Mouse (Mus musculus): Measurements from ENCODE around the gene Snx12. TPM values are rescaled to one million over a fixed set of nuclear protein-coding genes. Genes with fewer than 3 reads are reported as not detected.
A peak's percentile ranks its signal among the peaks of the same experiment; 100 is the strongest.

Snx12 gene
- 49.4 and 52.5 TPM in 2 replicates for polyA plus RNA-seq (2015; fragmentation: Nextera tagmentation; extraction: Ambion mirVana)

DNA sequence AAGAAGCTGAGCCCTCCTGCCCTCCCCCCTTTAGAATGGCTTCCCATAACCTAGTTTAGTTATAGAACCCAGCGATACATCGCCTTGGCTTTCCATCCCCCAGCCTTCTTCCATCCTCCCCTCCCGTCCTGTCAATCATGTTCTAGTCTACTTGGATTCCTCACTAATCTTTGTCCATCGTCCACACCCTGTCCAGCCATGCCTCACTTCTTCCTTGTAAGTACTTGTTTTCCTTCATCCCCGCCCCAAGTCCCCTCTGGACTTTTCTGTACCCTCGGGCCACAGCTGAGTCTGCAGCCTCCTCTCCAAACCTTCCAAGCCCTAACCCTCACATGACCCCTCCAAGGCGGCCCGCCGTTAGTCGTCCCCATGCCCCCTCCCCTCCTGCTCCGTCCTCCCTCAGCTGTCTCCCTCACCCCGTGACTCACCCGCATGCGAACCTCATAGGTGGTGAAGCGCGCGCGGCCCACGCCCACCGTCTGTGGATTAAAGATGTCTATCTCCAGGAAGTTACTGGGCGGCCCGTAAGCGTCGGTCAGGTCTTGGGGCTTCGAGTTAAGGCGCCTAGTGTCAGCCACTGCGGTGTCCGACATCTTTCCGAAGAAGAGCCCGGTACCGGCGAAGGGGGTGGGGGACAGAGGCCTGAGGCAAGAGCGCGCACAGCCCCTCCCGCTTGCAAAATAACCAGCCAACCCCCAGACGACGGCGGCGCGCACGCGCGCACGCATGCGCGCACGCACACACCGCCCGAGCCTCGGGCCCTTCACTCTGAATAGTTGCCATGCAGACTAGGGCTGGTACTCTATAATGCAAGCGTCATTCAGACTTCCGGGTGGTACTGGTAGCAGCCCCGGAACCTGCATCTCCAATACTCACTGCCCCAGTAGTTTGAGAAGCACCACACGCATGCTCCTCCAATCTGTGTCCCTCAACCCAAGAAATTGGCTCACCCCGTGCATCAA lies at the start of gene Snx12:
TSS of gene Snx12 (minus strand) at position 730 of the 962 bp plus-strand sequence.
- WGBS = 19% methylated on average over 53 of the region's 55 CpGs
- Histone ChIP-seq H3K4me1 (replicated peaks; ENCODE audit: control insufficient read depth, insufficient read depth, low read length) (peaks cover 8% of the 10 kb centered on the region), H3K36me3 (ENCODE audit: control insufficient read depth, insufficient read depth) (no peaks in the 10 kb centered on the region), H3K4me2 (ENCODE audit: low read length) (peak within 1 kb of the TSS; percentile 58), H3K9ac (replicated peaks; ENCODE audit: low read depth, low read length) (peak within 1 kb of the TSS; percentile 60), H3K27me3 (replicated peaks; ENCODE audit: control insufficient read depth, insufficient read depth, low read length) (no peaks in the 10 kb centered on the region), H3K4me3 (replicated peaks; ENCODE audit: low read length) (peak within 1 kb of the TSS; percentile 60), H3K27ac (ENCODE audit: low read length) (peak within 1 kb of the TSS; percentile 61), H3K9me3 (ENCODE audit: control insufficient read depth, low read length) (no peaks in the 10 kb centered on the region)
- ATAC-seq = peak; percentile 98

DNA sequence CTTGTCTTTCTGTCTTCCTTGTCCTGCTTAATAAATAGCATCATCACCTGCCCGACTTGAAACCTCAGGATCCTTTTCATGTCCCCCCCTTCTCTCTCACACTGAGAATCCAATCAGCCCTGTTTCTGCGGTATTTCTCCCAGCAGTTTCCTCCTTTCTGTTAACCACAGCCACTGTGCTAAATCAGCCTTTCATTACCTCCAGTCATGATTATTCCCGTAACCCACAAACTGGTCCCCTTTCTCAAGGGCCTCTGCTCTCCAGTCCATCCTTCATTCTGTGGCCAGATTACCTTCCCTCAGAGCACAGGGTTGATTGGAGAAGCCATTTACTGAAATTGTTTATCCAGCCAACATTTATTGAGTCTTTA lies 46.4 kb upstream of the Snx12 start, which contains the start of gene Gm20489:
TSS of gene Gm20489 (minus strand) at position 269 of the 370 bp plus-strand sequence.
- Histone ChIP-seq H3K4me2 (ENCODE audit: low read length) (no peak within 1 kb of the TSS), H3K36me3 (ENCODE audit: control insufficient read depth, insufficient read depth) (no peaks in the 10 kb centered on the region), H3K27ac (ENCODE audit: low read length) (no peak within 1 kb of the TSS), H3K9ac (replicated peaks; ENCODE audit: low read depth, low read length) (no peak within 1 kb of the TSS), H3K9me3 (ENCODE audit: control insufficient read depth, low read length) (no peaks in the 10 kb centered on the region), H3K4me1 (replicated peaks; ENCODE audit: control insufficient read depth, insufficient read depth, low read length) (no peaks in the 10 kb centered on the region), H3K27me3 (replicated peaks; ENCODE audit: control insufficient read depth, insufficient read depth, low read length) (no peaks in the 10 kb centered on the region), H3K4me3 (replicated peaks; ENCODE audit: low read length) (no peak within 1 kb of the TSS)
- WGBS = 69% methylated on average over 3 of the region's 3 CpGs
- no peak for ATAC-seq

DNA sequence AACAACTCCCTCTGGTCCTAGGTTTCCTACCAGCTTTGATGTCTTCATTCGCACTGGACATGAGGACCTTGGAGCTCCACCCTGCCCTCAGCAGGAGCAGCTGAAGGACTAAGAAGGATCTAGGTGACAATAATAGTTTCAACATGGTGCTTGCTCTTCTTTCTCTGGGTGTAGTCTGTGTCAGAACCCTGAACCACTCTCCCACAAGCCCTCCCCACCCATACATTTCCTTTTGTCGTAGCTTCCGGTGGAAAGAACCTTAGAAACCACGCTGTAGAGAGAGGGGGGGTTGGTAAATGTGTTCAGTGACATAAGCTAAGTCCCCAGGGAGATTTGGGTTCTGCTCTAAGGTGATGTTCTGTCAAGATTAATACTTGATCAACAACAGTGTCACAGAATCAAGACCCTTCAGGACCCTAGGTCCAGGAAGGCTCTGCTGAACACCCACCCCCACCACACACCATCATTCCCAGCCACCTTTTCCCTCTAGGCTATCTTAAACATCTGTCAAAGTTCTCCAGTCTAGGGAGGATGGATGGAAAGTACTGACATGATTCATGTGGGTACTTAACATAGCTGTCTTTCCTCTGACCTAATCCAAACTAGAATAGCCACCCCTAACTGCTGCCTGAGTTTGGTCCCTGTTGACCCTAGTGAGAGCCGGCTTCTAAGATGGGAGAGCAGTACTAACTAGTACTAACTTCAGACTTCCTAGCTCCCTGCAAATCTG lies 45.8 kb upstream of the Snx12 start, which contains the start of gene Il2rg:
TSS of gene Il2rg (minus strand) at position 231 of the 730 bp plus-strand sequence.
- Histone ChIP-seq H3K36me3 (ENCODE audit: control insufficient read depth, insufficient read depth) (no peaks in the 10 kb centered on the region), H3K9ac (replicated peaks; ENCODE audit: low read depth, low read length) (no peak within 1 kb of the TSS), H3K27ac (ENCODE audit: low read length) (no peak within 1 kb of the TSS), H3K9me3 (ENCODE audit: control insufficient read depth, low read length) (no peaks in the 10 kb centered on the region), H3K4me2 (ENCODE audit: low read length) (no peak within 1 kb of the TSS), H3K4me3 (replicated peaks; ENCODE audit: low read length) (no peak within 1 kb of the TSS), H3K4me1 (replicated peaks; ENCODE audit: control insufficient read depth, insufficient read depth, low read length) (no peaks in the 10 kb centered on the region), H3K27me3 (replicated peaks; ENCODE audit: control insufficient read depth, insufficient read depth, low read length) (no peaks in the 10 kb centered on the region)
- 82% methylated on average over 5 of the region's 5 CpGs for WGBS
- ATAC-seq = no peak

DNA sequence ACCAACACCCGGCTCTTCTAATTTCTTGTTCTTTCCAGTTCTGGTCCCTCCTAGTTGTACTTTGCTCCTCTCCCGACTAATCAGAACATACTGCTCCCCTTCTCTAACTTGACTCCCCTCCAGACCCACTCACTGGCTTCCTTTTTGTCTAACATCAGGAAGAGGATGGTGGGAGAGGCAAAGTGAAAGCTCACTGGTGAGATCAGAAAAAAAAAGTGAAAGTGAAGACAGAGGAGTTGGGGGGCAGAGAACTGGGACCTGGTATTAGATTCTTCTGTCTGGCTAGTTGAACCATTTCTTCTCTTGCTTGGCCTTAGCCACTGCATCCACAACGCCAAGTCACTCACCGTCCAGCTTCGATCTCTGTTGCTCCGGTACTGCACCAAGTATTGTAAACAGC lies 44.3 kb upstream of the Snx12 start:
- Histone ChIP-seq H3K27me3 (replicated peaks; ENCODE audit: control insufficient read depth, insufficient read depth, low read length) (no peaks in the 10 kb centered on the region), H3K9me3 (ENCODE audit: control insufficient read depth, low read length) (no peaks in the 10 kb centered on the region), H3K36me3 (ENCODE audit: control insufficient read depth, insufficient read depth) (no peaks in the 10 kb centered on the region), H3K27ac (ENCODE audit: low read length) (no peak overlapping the region), H3K4me2 (ENCODE audit: low read length) (no peak overlapping the region), H3K4me1 (replicated peaks; ENCODE audit: control insufficient read depth, insufficient read depth, low read length) (no peaks in the 10 kb centered on the region), H3K4me3 (replicated peaks; ENCODE audit: low read length) (no peak overlapping the region), H3K9ac (replicated peaks; ENCODE audit: low read depth, low read length) (no peak overlapping the region)
- 97% methylated on average over 6 of the region's 6 CpGs for WGBS
- no peak for ATAC-seq

DNA sequence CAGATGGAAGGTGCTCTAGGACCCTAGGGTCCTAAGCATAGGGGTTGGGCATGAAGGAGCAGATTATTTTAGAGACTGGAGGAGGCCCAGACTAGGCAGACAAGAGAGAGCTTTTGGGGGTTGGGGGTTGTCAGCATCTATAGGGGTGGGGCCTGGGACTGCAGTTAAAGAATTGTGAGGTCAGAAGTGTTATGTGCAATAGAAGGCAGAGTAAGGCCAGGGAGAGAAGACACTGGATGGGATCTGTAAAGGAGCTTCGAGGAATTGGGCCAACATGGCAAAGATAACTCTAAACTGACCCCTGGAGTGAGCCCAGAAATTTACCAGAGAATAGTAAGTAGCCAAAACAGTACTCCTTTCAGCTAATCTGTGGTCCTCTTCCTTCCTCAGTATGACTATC lies 41.5 kb upstream of the Snx12 start, which contains the start of gene Gm614:
TSS of gene Gm614 (minus strand) at position 101 of the 400 bp plus-strand sequence.
- Histone ChIP-seq H3K4me3 (replicated peaks; ENCODE audit: low read length) (no peak within 1 kb of the TSS), H3K36me3 (ENCODE audit: control insufficient read depth, insufficient read depth) (no peaks in the 10 kb centered on the region), H3K4me1 (replicated peaks; ENCODE audit: control insufficient read depth, insufficient read depth, low read length) (peaks cover 7% of the 10 kb centered on the region; the same call in 1 of the 2 replicates), H3K27me3 (replicated peaks; ENCODE audit: control insufficient read depth, insufficient read depth, low read length) (no peaks in the 10 kb centered on the region), H3K9me3 (ENCODE audit: control insufficient read depth, low read length) (no peaks in the 10 kb centered on the region), H3K27ac (ENCODE audit: low read length) (no peak within 1 kb of the TSS), H3K9ac (replicated peaks; ENCODE audit: low read depth, low read length) (no peak within 1 kb of the TSS), H3K4me2 (ENCODE audit: low read length) (no peak within 1 kb of the TSS)
- ATAC-seq = no peak
- 93% methylated on average over 1 of the region's 1 CpGs for WGBS

DNA sequence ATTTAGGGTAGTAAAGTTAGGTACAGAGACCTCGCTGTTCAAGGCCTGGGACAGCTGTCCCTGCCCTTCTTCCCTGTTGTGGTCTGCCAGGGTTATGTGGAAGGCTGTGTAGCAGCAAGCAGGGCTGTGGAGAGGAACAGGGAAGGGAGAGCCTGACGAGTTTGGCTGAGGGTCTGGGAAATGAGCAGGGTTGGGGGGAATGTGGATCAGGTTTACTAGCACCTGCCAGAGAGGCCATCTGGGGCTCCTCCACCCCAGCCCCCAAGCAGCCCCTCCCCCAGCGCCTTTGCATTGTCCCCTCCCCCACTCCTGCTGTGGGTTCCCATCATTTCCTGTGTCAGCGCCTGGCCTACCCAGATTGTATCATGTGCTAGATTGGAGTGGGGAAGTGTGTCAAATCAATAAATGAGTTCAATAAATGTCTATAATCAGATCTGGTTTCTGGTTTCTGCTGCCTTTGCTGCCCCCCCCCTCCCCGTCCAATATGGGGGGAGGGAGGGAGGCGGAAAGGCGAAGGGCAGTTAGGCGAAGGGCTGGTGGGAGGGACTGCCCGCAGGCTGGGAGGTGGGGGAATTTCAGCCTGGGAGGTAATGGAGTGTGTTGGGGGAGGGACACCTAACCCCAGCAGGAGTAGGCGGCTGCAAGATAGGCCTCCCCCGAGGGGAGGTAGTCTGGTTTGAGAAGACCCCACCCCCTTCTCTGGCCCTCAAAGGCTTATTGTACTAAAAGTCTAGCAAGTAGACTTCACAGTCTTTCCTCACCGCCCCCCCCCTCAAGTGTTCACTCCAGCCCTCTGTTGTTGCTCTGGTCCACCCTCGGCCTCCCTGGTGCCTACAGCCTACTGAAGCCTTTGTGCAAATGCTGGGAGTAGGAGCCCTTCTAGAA lies 38.3 kb upstream of the Snx12 start:
- Histone ChIP-seq H3K9ac (replicated peaks; ENCODE audit: low read depth, low read length) (no peak overlapping the region), H3K36me3 (ENCODE audit: control insufficient read depth, insufficient read depth) (no peaks in the 10 kb centered on the region), H3K27me3 (replicated peaks; ENCODE audit: control insufficient read depth, insufficient read depth, low read length) (no peaks in the 10 kb centered on the region), H3K4me1 (replicated peaks; ENCODE audit: control insufficient read depth, insufficient read depth, low read length) (peaks cover 7% of the 10 kb centered on the region; the same call in 1 of the 2 replicates), H3K9me3 (ENCODE audit: control insufficient read depth, low read length) (no peaks in the 10 kb centered on the region), H3K27ac (ENCODE audit: low read length) (peak overlapping the region; percentile 28; the same call in 1 of the 2 replicates), H3K4me2 (ENCODE audit: low read length) (no peak overlapping the region), H3K4me3 (replicated peaks; ENCODE audit: low read length) (no peak overlapping the region)
- ATAC-seq = peak; percentile 47
- WGBS = 17% methylated on average over 9 of the region's 13 CpGs

DNA sequence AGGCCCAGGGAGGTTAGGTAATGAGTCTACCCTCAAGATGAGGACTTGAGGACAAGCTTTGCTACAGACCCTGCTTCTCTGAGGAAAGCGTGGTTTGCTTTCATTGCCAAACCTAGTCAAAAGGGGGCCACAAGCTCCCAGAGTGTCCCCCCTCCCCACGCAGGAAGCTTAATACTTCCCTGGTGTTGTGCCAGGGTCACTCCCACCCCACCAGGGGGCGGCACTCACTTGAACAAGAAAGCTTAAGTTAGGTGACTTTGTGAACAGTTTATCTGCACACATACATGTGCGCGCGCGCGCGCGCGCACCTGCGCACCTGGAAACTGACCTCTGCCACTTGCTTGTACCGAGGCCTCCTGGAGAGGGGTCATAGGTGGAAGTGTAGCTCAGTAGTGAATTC lies 34.2 kb upstream of the Snx12 start:
- no peaks in the 10 kb centered on the region for H3K27me3 ChIP-seq (replicated peaks; ENCODE audit: control insufficient read depth, insufficient read depth, low read length)
- H3K9ac ChIP-seq (replicated peaks; ENCODE audit: low read depth, low read length) = no peak overlapping the region
- no peak for ATAC-seq
- no peak overlapping the region for H3K4me3 ChIP-seq (replicated peaks; ENCODE audit: low read length)
- H3K36me3 ChIP-seq (ENCODE audit: control insufficient read depth, insufficient read depth) = no peaks in the 10 kb centered on the region
- no peak overlapping the region for H3K27ac ChIP-seq (ENCODE audit: low read length)
- no peak overlapping the region for H3K4me2 ChIP-seq (ENCODE audit: low read length)
- no peaks in the 10 kb centered on the region for H3K9me3 ChIP-seq (ENCODE audit: control insufficient read depth, low read length)
- WGBS = 83% methylated on average over 13 of the region's 13 CpGs
- peaks cover 12% of the 10 kb centered on the region for H3K4me1 ChIP-seq (replicated peaks; ENCODE audit: control insufficient read depth, insufficient read depth, low read length)

DNA sequence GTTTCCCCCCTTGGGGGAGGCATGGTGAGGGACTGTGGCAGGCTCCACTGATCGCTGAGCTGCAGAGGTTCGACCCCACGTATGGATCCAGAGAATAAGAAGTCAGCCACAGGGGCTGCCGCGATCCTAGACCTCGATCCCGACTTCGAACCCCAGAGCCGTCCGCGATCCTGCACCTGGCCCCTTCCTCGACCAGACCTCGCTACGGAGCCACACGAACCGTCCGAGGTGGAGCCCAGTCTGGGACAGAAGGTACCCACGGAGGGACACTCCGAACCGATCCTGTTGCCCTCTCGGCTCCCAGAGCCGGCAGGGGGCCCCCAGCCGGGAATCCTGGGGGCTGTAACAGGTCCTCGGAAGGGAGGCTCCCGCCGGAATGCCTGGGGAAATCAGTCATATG lies 32.4 kb upstream of the Snx12 start:
- Histone ChIP-seq H3K4me1 (replicated peaks; ENCODE audit: control insufficient read depth, insufficient read depth, low read length) (peaks cover 5% of the 10 kb centered on the region; the same call in 1 of the 2 replicates), H3K4me3 (replicated peaks; ENCODE audit: low read length) (peak overlapping the region; percentile 54), H3K9ac (replicated peaks; ENCODE audit: low read depth, low read length) (peak overlapping the region; percentile 53), H3K4me2 (ENCODE audit: low read length) (peak overlapping the region; percentile 71), H3K36me3 (ENCODE audit: control insufficient read depth, insufficient read depth) (no peaks in the 10 kb centered on the region), H3K9me3 (ENCODE audit: control insufficient read depth, low read length) (no peaks in the 10 kb centered on the region), H3K27ac (ENCODE audit: low read length) (no peak overlapping the region), H3K27me3 (replicated peaks; ENCODE audit: control insufficient read depth, insufficient read depth, low read length) (no peaks in the 10 kb centered on the region)
- 18% methylated on average over 25 of the region's 26 CpGs for WGBS
- peak; percentile 34 for ATAC-seq
